Mouse (Mus musculus): ENCODE measurements around the gene Cacna1d. TPM values are rescaled to one million over a fixed set of nuclear protein-coding genes. Genes with fewer than 3 reads are reported as not detected.

Cacna1d gene
- total and polyA plus RNA-seq, 2 experiments = 0.55 to 0.72 TPM

- H3K27ac ChIP-seq (replicated peaks; ENCODE audit: insufficient read depth, low read depth, low read length) = no peak overlapping the region
- no peaks in the 10 kb centered on the region for H3K36me3 ChIP-seq (ENCODE audit: control insufficient read depth, insufficient read depth, low read length)
- no peaks in the 10 kb centered on the region for H3K79me2 ChIP-seq (ENCODE audit: control insufficient read depth, insufficient read depth, low read length)
- H3K4me3 ChIP-seq (ENCODE audit: insufficient read depth, low read depth, low read length) = no peak overlapping the region
- WGBS = 61% methylated on average over 4 of the region's 4 CpGs
- H3K4me1 ChIP-seq (ENCODE audit: control insufficient read depth, insufficient read depth, low read length) = no peaks in the 10 kb centered on the region
- H3K9ac ChIP-seq (ENCODE audit: low read depth, low read length) = no peak overlapping the region
- H3K27me3 ChIP-seq (ENCODE audit: control insufficient read depth, insufficient read depth, low read length) = no peaks in the 10 kb centered on the region
- DNase-seq (ENCODE audit: extremely low read depth, low read depth, low spot score) = no peak
- TF ChIP-seq CTCF (IDR thresholded peaks at IDR 0.05; ENCODE audit: low read depth, low read length) (no peak), POLR2A (IDR thresholded peaks at IDR 0.05; ENCODE audit: extremely low read depth, insufficient read depth, low read length) (no peak)
Measured at GRCm38 (mm10) chr14:30079729-30080128, 411.5 kb downstream of the Cacna1d start.

- no peaks in the 10 kb centered on the region for H3K27me3 ChIP-seq (ENCODE audit: control insufficient read depth, insufficient read depth, low read length)
- no peaks in the 10 kb centered on the region for H3K79me2 ChIP-seq (ENCODE audit: control insufficient read depth, insufficient read depth, low read length)
- no peaks in the 10 kb centered on the region for H3K4me1 ChIP-seq (ENCODE audit: control insufficient read depth, insufficient read depth, low read length)
- DNase-seq (ENCODE audit: extremely low read depth, low read depth, low spot score) = no peak
- H3K27ac ChIP-seq (replicated peaks; ENCODE audit: insufficient read depth, low read depth, low read length) = no peak overlapping the region
- TF ChIP-seq POLR2A (IDR thresholded peaks at IDR 0.05; ENCODE audit: extremely low read depth, insufficient read depth, low read length) = no peak
- TF ChIP-seq CTCF (IDR thresholded peaks at IDR 0.05; ENCODE audit: low read depth, low read length) = no peak
- H3K4me3 ChIP-seq (ENCODE audit: insufficient read depth, low read depth, low read length) = no peak overlapping the region
- WGBS = 78% methylated on average over 15 of the region's 15 CpGs
- H3K36me3 ChIP-seq (ENCODE audit: control insufficient read depth, insufficient read depth, low read length) = no peaks in the 10 kb centered on the region
- no peak overlapping the region for H3K9ac ChIP-seq (ENCODE audit: low read depth, low read length)
Measured at GRCm38 (mm10) chr14:30078115-30078808, 413.0 kb downstream of the Cacna1d start.

GRCm38 (mm10) chr14:30075268-30075887 lies 415.9 kb downstream of the Cacna1d start:
- no peak overlapping the region for H3K4me3 ChIP-seq (ENCODE audit: insufficient read depth, low read depth, low read length)
- no peaks in the 10 kb centered on the region for H3K36me3 ChIP-seq (ENCODE audit: control insufficient read depth, insufficient read depth, low read length)
- H3K27ac ChIP-seq (replicated peaks; ENCODE audit: insufficient read depth, low read depth, low read length) = no peak overlapping the region
- DNase-seq (ENCODE audit: extremely low read depth, low read depth, low spot score) = no peak
- no peaks in the 10 kb centered on the region for H3K27me3 ChIP-seq (ENCODE audit: control insufficient read depth, insufficient read depth, low read length)
- H3K9ac ChIP-seq (ENCODE audit: low read depth, low read length) = no peak overlapping the region
- 77% methylated on average over 7 of the region's 7 CpGs for WGBS
- TF ChIP-seq POLR2A (IDR thresholded peaks at IDR 0.05; ENCODE audit: extremely low read depth, insufficient read depth, low read length) (no peak), CTCF (IDR thresholded peaks at IDR 0.05; ENCODE audit: low read depth, low read length) (no peak)
- no peaks in the 10 kb centered on the region for H3K4me1 ChIP-seq (ENCODE audit: control insufficient read depth, insufficient read depth, low read length)
- H3K79me2 ChIP-seq (ENCODE audit: control insufficient read depth, insufficient read depth, low read length) = no peaks in the 10 kb centered on the region

GRCm38 (mm10) chr14:30068566-30068965 lies 422.7 kb downstream of the Cacna1d start:
- no peak overlapping the region for H3K9ac ChIP-seq (ENCODE audit: low read depth, low read length)

GRCm38 (mm10) chr14:30066752-30067151 lies 424.5 kb downstream of the Cacna1d start:
- H3K27ac ChIP-seq (replicated peaks; ENCODE audit: insufficient read depth, low read depth, low read length) = no peak overlapping the region
- no peak overlapping the region for H3K4me3 ChIP-seq (ENCODE audit: insufficient read depth, low read depth, low read length)
- H3K4me1 ChIP-seq (ENCODE audit: control insufficient read depth, insufficient read depth, low read length) = no peaks in the 10 kb centered on the region
- DNase-seq (ENCODE audit: extremely low read depth, low read depth, low spot score) = no peak
- H3K79me2 ChIP-seq (ENCODE audit: control insufficient read depth, insufficient read depth, low read length) = no peaks in the 10 kb centered on the region
- TF ChIP-seq POLR2A (IDR thresholded peaks at IDR 0.05; ENCODE audit: extremely low read depth, insufficient read depth, low read length) (no peak), CTCF (IDR thresholded peaks at IDR 0.05; ENCODE audit: low read depth, low read length) (no peak)
- no peak overlapping the region for H3K9ac ChIP-seq (ENCODE audit: low read depth, low read length)
- no peaks in the 10 kb centered on the region for H3K36me3 ChIP-seq (ENCODE audit: control insufficient read depth, insufficient read depth, low read length)
- 92% methylated on average over 12 of the region's 12 CpGs for WGBS
- H3K27me3 ChIP-seq (ENCODE audit: control insufficient read depth, insufficient read depth, low read length) = no peaks in the 10 kb centered on the region

More at GRCm38 (mm10) chr14:30068566-30068965, 422.7 kb downstream of the Cacna1d start:
- Histone ChIP-seq H3K27me3 (ENCODE audit: control insufficient read depth, insufficient read depth, low read length) (no peaks in the 10 kb centered on the region), H3K4me1 (ENCODE audit: control insufficient read depth, insufficient read depth, low read length) (no peaks in the 10 kb centered on the region), H3K27ac (replicated peaks; ENCODE audit: insufficient read depth, low read depth, low read length) (no peak overlapping the region), H3K79me2 (ENCODE audit: control insufficient read depth, insufficient read depth, low read length) (no peaks in the 10 kb centered on the region), H3K4me3 (ENCODE audit: insufficient read depth, low read depth, low read length) (no peak overlapping the region), H3K36me3 (ENCODE audit: control insufficient read depth, insufficient read depth, low read length) (no peaks in the 10 kb centered on the region)
- WGBS = 87% methylated on average over 3 of the region's 3 CpGs
- TF ChIP-seq CTCF (IDR thresholded peaks at IDR 0.05; ENCODE audit: low read depth, low read length) = no peak
- no peak for TF ChIP-seq POLR2A (IDR thresholded peaks at IDR 0.05; ENCODE audit: extremely low read depth, insufficient read depth, low read length)
- no peak for DNase-seq (ENCODE audit: extremely low read depth, low read depth, low spot score)

- Histone ChIP-seq H3K4me3 (ENCODE audit: insufficient read depth, low read depth, low read length) (no peak overlapping the region), H3K36me3 (ENCODE audit: control insufficient read depth, insufficient read depth, low read length) (no peaks in the 10 kb centered on the region), H3K27ac (replicated peaks; ENCODE audit: insufficient read depth, low read depth, low read length) (no peak overlapping the region), H3K4me1 (ENCODE audit: control insufficient read depth, insufficient read depth, low read length) (no peaks in the 10 kb centered on the region), H3K9ac (ENCODE audit: low read depth, low read length) (no peak overlapping the region), H3K27me3 (ENCODE audit: control insufficient read depth, insufficient read depth, low read length) (no peaks in the 10 kb centered on the region), H3K79me2 (ENCODE audit: control insufficient read depth, insufficient read depth, low read length) (no peaks in the 10 kb centered on the region)
- TF ChIP-seq POLR2A (IDR thresholded peaks at IDR 0.05; ENCODE audit: extremely low read depth, insufficient read depth, low read length) = no peak
- TF ChIP-seq CTCF (IDR thresholded peaks at IDR 0.05; ENCODE audit: low read depth, low read length) = no peak
- DNase-seq (ENCODE audit: extremely low read depth, low read depth, low spot score) = no peak
- WGBS = 80% methylated on average over 2 of the region's 2 CpGs
Measured at GRCm38 (mm10) chr14:30064864-30065263, 426.4 kb downstream of the Cacna1d start.

All from liver, adult 2 months (tissue).